Mouse (Mus musculus): ENCODE results near the gene Schip1.
A peak's percentile ranks its signal among the peaks of the same experiment; 100 is the strongest.

Gene Schip1

DNA sequence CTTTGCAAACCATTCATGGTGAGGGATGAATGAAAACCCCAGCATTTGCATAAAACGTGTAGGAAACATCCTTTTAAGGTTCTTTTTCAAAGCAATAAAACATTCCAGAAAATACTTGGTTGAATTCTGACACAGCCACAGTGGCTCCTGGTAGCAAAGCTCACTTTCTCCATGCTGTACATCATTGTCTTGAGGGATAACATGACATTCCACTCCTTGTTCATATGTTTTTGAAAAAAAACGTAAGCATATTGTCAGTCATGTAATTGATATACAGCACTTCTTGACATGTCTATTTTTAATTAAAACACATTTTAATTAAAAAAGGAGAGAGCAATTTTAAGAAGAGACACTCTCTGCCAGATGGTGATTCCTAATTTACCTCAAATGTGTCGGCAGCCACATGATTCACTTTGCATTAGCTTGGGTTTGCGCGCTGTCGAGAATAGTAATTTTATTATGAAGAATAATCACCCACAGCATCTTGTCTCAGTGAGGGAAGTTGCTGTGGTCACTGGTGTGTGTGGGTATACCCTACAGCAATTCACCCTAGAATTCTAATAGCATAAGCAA, 61.8 kb downstream of the Schip1 start:
- DNase-seq (ENCODE audit: low spot score in 2 of 2), result no peak

DNA sequence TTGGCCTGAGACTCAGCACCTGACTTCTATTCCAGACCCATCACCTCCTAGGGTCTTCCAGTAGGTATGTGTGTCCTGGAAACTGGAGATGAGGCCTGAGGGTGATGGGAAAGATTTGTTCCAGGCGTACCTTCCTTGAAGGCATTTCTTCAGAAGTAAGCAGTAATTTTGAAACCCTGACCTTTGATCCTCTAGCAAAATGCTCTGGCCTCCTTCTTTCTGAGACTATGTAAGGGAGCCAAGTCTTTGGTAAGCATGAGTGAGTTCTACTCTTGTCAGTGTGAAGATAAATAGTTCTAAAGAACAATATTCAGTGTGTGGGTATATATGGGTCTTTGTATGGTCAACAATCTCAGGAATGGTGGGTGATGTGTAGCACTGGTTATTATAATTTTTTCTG, 65.8 kb downstream of the Schip1 start:
- no peak for DNase-seq (ENCODE audit: low spot score in 2 of 2)

DNA sequence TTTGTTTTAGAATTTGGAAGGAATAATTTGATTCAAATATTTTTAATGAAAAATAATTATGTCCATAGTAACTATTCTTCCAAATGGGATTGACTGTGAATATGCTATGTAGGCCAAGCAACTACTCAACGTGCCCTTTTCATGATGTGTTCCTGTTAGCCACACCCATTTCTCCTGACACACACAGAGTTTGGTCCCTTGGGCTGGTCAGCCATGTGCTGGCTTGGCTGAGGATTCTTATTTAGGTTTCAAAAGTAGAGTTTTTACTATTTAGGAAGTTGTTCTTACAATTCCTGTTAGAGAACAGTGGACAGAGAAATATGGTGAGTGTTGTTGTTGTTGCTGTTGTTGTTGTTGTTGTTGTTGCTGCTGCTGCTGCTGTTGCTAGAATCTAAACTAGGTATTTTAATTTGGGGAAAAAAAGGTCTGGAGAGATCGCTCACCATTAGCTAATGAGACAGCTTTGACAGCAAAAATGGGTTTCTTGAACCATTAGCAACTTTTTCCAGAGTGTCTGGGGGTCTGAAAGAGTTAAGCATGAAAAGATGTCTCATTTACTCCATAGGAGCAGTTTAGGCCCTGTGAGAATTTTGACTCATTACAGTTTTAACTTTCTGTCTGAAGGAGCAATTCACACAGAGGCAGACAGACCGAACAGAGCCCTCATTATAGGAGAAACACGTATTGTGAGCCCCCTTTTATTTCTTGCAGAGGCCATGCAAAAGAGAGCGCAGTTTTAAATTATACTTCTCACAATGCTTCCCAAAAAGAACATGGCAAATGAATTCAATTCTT, 74.4 kb downstream of the Schip1 start:
- no peak for DNase-seq (ENCODE audit: low spot score in 2 of 2)

DNA sequence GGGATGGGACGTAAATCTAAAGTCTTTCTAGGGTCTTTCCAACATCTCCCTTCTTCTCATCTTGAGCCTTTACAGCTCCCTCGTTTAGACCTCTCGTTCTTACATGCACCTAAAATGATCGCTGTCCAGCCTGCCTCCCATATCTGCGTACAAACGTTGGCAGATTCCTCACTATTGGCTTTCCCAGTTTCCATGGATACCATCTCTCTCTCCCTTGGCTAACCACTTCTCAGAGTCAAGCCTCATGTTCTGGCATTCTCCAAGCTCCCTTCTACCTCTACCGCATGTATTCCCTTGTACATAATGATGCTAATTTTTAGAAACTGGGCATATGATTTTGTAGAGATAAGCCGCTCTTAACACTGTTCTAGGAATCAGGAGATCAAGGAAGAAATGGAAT, 86.1 kb downstream of the Schip1 start:
- DNase-seq (ENCODE audit: low spot score in 2 of 2), result no peak

DNA sequence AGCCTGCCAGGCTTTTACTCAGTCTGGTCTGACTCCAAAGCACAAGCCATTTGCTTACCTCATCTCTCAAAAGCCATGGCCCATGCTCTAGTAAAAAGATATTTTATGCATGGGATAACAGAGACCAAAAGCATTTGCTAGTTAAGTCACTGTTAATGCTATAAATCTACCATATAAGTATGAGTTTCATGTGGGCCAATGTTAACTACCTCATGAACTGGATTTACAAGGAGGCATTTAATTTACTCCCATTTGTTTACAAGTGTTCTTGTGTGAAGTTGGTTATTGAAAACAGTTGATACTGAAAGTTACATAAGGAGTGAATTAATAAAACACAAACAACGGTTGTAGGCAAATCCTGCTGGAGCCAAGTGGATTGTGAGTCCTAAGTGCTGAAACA, 95.6 kb downstream of the Schip1 start:
- no peak for DNase-seq (ENCODE audit: low spot score in 2 of 2)

DNA sequence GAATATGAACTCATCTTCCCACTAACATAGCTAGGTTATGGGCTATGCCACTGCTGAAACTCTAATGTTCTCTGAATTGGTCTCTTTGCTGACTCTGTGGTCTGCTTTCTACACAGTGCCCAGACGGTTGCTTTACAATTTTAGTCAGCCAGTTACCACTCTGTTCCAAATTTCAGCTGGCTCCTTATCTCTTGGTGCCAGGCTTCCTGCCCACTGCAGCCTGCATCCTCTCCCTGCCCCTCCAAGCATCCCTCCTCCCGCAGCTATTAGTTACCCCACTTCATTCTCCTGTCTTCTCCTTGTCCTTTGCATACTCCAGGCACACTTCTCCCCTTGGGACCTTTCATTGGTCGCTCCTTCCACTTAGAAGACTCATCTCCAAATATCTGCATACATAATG, 96.2 kb downstream of the Schip1 start:
- no peak for DNase-seq (ENCODE audit: low spot score in 2 of 2)

DNA sequence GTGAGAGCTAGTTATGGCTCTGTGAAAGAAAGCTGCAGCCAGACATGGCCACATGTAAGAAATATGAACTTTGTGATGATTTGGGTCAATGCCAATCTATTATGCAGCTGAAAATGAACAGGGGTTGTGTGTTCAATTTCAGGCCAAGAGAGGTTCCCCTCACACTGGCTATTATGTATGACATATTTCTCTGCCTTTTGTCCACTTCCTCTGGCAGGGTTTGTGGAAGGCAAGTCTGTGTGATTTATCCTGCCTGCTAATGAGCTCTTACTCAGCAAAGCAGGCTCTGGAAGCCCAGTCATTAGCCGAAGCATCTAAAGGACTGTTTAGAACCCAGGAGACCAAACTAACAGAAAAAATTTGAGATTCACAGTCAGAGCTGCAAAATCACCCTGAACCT, 113.6 kb downstream of the Schip1 start:
- no peak for DNase-seq (ENCODE audit: low spot score in 2 of 2)

DNA sequence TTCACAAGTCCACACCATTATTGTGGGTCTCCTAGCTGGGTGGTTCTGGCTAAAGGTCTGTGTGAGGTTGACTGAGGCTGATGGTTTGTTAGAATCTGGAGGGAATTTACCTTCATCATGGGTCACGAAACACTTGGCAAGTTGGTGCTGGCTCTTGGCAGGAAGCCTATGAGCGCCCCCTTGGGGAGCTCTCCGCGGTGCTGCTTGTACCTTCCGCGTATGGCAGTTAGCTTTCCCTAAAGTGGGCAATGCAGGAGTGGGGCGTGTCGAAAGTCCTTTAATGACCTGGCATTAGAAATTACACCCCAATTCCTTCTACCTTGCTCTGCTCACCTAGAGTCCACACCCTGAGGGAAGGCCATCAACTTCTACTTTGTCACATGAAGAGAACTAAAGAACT, 122.9 kb downstream of the Schip1 start:
- no peak for DNase-seq (ENCODE audit: low spot score in 2 of 2)

DNA sequence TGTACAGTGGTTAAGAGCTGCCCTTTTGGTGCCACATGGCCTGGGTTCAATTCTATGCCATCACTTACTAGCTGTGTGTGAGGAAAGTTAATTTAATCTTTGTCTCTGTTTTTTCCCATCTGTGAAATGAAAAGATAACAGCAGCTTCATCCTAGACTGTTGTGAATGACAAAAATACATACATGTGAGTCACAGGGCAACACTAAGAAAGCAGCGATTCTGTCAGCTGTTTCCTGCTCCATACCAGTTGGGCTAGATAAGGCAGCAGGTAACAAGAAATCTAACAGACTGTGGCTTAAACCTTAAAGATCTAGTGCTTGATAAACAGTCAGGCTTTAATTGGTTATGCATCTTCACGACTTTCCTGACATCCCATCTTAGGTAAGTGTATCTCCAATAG, 124.5 kb downstream of the Schip1 start:
- DNase-seq (ENCODE audit: low spot score in 2 of 2), result no peak

DNA sequence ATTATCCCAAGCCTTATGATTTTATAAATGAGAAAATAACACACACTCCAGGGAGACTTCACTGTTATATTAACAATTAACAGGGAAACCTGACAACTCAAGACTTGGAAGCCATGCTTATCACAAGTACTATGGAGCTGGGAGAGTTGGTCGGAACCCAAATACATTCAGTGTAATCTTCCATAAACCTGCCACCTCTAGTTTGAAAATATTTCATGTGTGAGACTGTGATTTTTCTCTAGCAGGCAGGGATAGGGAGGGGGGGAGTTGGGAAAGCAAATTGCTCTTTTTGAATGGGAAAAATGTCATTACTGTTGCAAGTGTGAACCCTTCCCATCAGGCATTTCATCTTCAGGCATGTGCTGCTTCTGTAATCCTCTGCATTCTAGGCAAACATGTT, 132.3 kb downstream of the Schip1 start:
- DNase-seq (ENCODE audit: low spot score in 2 of 2), result no peak

DNA sequence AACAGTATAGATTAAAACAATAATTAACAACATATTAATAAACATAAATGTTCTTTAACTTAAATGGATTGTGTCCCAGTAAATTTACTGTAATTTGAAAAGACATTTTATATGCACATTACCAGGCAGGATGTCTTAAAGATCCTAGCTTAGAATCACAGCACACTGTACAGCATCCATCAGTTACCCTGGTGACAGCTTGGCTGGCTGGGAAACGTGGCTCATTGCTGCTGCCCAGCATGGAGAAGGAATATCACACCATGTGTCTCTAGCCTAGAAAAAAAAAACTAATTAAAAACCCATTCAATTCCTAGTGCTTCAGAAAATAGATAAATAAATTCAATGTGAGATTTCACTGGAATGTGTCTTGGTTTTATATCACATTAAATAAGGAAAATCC, 136.6 kb downstream of the Schip1 start:
- DNase-seq (ENCODE audit: low spot score in 2 of 2), result no peak

DNA sequence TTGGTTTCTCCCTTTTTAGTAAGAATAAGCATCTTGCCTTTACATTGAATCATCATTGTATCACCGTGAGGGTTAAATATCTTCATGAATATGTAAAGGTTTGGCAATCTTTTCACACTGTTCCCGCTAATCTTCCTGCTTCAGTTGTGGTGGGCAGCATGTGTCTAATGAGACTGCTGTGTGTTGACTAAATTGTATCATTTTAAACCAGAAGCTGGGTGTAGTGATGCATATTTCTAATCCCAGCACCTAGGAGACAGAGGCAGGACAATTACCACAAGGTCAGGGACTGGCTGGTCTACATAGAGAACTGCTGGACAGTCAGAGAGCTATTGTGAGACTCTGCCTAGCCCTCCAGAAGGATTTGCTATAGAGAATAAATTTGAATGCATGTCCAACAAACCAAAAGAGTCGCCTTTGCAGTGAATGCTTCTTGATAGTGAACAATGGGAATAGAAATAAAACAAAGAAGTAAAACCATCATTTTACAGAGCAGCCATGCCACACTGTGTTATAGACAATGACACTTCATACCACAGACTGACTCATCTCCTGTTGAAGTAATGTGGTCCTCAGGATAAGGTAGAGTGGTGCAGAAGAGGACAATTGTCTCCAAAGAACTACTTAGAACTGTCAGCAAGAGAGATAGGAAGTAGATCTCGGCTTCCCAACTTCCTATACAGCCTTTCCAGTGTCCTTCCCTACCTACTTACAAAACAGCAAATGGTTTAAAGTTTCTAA, 137.7 kb downstream of the Schip1 start:
- DNase-seq (ENCODE audit: low spot score in 2 of 2), result no peak

DNA sequence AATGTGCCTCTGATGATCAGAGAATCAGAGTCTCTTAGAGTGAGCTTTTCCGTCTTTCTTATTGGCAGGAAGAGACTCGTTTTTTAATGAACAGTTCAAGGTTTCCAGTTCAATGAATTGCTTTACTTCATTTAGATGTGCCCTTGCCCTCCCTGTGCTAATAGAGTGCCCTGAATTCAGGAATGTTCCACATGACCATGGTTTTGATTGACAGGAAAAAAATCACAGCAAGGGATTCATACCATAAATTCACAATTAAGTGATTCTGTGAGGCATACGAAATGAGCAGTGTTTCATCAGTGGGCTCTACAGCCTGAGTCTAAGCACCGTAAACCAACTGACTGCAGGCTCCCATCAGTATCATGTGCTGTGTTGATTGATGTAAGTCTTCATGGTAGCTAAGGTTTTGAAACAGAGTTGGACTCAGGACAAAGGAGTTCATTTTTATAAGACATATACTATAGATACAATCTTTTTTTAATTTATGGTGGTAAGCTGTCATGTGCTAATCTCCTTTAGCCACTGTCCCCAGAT, 139.4 kb downstream of the Schip1 start:
- DNase-seq (ENCODE audit: low spot score in 2 of 2), result no peak

DNA sequence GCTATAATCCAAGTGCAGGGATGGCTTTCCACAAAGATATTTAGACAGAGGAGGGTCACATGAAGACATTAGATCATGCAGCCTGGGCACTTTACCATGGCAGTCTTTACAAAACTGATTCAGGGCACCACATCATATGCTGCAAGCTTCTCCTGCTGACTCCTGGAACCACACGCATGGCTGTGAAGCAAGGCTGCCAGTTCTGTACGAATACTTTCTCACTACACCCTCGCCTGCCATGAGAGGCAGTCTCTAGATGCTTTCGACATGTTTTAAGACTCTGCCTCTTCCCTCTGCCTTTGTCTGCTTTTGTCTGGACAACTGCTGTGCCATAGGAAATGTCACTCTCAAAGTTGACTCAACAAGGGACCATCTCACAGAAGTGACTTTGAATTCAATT, 145.8 kb downstream of the Schip1 start:
- no peak for DNase-seq (ENCODE audit: low spot score in 2 of 2)

DNA sequence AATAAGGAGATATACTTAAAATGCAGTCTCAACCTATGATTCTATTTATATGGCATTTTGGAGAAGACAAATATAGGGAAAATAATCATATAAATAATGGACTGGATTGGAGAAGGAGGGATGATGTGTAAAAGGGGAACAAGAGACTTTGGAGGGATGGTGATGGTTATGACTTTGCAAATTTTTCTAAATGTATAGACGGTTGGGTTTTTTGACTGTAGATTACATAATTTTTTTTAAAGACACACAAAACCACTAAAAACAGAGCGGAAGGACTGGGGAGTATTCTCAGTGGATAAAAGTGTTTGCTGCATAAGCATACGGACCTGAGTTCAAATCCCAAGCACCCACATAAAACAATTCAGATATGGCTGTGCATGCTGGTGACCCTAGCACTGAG, 156.8 kb downstream of the Schip1 start:
- no peak for DNase-seq (ENCODE audit: low spot score in 2 of 2)

DNA sequence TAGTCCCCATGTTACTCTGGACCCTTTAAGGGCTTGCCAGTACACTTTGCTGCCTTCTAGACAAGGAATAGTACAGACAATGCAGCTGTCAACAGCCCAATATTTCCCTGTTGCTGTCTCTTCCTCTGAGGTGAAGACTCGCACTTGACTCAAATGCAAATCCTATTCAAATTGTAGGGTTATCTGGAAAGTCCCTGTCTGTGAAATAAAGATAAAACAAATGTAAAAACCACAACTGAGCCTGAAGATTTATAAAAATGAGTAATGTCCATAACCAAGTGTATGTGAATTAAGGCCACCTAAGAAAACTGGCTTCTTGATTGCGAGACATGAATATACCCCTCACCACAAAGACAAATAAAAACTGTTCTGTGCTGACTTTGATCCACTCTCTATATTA, 175.3 kb downstream of the Schip1 start:
- no peak for DNase-seq (ENCODE audit: low spot score in 2 of 2)

DNA sequence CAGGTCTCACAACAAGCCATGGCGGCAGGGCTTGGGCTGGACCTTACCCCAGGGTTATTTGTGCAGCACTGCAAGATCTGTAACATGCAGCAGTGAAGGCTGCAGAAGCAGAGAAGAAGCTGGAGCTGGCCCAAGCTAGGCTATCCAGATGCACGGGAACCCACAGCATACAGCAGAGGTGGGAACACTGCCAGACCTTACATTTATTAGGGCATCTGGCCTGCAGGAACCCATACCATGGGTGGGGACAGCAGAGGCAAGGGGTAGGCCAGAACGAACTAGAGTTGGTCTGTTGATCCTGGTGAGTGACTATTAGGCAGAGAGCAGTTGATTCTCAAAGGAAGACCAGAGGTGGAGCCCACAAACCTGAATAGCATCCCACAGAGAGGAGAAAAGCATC, 178.6 kb downstream of the Schip1 start:
- no peak for DNase-seq (ENCODE audit: low spot score in 2 of 2)

DNA sequence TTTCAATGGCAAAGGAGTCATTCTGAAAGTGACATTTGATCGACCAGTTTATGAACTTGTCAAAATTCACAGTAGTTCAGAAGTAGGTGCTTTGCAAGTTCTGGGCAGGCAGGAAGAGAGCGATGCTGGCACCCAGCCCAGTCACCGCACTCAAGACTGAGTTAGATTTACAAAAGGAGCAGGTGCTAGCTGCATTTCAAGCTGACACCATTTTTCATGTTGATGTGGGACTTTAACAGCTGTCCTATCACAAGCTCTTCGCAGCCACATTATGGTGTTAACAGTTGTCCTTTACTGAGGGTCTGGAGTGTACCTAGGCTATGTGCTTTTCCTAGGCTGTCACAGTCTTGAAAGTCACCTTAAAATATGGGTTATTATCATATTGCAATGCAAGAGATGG, 181.6 kb downstream of the Schip1 start:
- peak in 1 of 2 experiments; percentile 28 for DNase-seq (ENCODE audit: low spot score in 2 of 2)

DNA sequence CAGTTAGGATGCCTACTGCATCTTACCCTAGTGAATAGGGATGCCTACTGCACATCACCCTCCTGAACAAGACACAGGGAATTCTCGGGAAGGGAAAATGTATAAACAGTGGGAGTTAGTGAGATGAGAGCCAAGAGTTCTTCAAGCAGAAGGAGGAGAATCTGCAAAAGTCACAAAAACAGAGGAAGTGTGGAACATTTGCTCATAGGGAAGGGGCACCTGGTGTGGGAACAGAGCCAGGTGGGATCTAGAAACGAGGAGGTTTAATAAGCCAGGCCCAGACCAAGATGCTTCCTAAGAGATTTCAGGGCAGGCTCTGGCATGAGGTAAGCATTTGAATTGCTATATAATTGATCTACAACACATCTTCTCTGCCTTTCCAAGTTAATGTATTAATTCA, 186.0 kb downstream of the Schip1 start:
- DNase-seq (ENCODE audit: low spot score in 2 of 2), result peak; percentile 19 to 21

DNA sequence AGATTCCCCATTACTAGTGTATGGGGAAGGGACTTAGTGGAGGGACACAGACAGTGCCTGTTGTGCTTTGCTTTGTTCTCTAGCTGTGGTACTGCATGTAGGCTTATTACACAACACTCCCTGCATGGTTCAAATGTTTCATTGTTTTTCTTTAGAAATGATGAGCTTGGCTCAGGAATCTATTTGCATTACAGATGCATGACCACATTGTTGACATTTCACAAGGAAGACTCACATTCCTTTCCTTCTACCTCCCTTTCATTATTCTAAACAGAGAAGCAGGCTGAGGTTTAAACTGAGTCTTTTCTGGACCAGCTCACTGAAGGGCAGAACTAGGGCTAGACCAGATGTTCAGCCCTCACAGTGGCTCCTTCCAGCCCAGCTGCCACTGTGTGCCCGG, 187.7 kb downstream of the Schip1 start:
- no peak for DNase-seq (ENCODE audit: low spot score in 2 of 2)

DNA sequence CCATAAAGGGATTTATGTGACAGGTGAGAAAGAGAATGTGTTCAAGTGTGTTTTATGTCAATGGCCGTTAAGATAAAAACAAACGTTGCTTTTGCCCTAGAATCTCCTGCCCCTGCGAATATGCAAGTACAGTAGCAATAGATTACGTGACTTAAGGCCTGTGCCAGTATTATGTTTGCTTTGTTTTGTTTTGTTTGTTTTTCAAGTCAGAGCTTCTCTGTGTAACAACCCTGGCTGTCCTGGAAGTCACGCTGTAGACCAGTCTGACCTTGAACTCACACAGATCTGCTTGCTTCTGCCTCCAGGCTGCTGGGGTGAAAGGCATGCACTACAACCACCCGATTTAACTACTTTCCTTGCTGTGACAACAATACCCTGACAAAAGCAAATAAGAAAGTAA, 197.7 kb downstream of the Schip1 start:
- no peak for DNase-seq (ENCODE audit: low spot score in 2 of 2)

DNA sequence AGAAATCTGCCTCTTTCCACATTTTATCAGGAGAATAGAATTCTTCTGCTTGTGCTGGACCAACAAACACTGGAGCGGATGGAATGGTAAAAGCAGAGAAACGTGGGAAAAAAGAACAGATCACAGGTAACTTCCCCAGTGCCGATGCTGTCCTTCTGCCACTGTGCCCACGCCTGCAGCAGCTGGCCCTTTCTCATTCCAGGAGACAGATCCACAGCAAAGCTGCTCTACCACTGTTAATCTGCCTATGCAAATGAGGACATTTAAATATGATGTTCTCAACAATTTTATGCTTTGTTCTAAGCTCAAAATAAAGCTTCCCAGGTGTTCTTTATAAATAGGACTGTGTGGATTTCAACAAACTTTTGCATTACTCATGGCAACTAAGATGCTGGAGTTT, 203.3 kb downstream of the Schip1 start:
- DNase-seq (ENCODE audit: low spot score in 2 of 2), result no peak

DNA sequence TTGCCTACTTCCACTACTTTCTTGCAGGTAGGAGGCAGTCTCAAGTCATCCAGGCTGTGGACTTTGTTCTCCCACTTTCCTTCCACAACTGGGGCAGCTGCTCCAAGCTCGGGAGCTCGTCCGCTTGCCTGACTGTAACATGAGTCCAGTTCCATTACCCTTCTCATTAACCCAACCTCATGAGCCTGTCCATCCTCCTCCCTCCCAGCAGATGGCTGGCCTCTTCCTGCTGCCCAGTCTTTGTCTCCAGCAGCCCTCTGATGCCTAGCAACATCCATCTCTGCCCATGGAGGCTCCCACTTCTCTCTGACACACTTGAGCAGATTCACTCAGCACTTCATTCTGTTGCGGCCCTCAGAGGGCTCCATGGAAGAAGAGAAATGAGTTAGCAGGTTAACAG, 204.6 kb downstream of the Schip1 start:
- DNase-seq (ENCODE audit: low spot score in 2 of 2), result no peak
